Mouse (Mus musculus) heart, postnatal 0 days (tissue): ENCODE measurements at regions not wholly inside any gene's neighbourhood (a gene's known extent, or its start where the extent isn't known, plus 50 kb on each side); places are given as distances from the start of the nearest gene placed in this dataset.

ENCODE experiments used
- ATAC-seq: fragments of 200-750 bp; cut with Nextera tagmentation; 2 replicates; pipeline ENCODE4 v1.8.0; 2017; ENCODE audit warnings: low read depth, moderate number of reproducible peaks, moderate library complexity; ENCODE audit not compliant: insufficient read depth
- DNase-seq: peaks from one replicate; pipeline ENCODE4 v3.0.0-alpha.2; 2016; ENCODE audit warnings: low spot score
- H3K27ac ChIP-seq: fragments of 300-500 bp; sonication (generic); 2 replicates; pipeline ENCODE4 v1.5.1; 2014; ENCODE audit warnings: low read depth, mild to moderate bottlenecking
- H3K27me3 ChIP-seq: fragments of 300-500 bp; sonication (generic); 2 replicates; pipeline ENCODE4 v1.6.1; 2014; ENCODE audit warnings: low read length, mixed read lengths; ENCODE audit not compliant: control insufficient read depth, insufficient read depth
- H3K36me3 ChIP-seq: fragments of 300-500 bp; sonication (generic); replicated peaks from 2 replicates; pipeline ENCODE4 v1.6.1; 2014; ENCODE audit warnings: low read length, mixed read lengths; ENCODE audit not compliant: control insufficient read depth, insufficient read depth
- H3K4me1 ChIP-seq: fragments of 300-500 bp; sonication (generic); 2 replicates; pipeline ENCODE4 v1.6.1; 2014; ENCODE audit warnings: antibody characterized with exemption; ENCODE audit not compliant: control insufficient read depth, insufficient read depth
- H3K4me2 ChIP-seq: fragments of 300-500 bp; sonication (generic); 2 replicates; pipeline ENCODE4 v1.6.1; 2014; ENCODE audit warnings: low read depth, mild to moderate bottlenecking, low read length, moderate library complexity
- H3K4me3 ChIP-seq: fragments of 300-500 bp; sonication (generic); 2 replicates; pipeline ENCODE4 v1.5.1; 2014; ENCODE audit warnings: low read depth, low read length
- H3K9ac ChIP-seq: fragments of 300-500 bp; sonication (generic); replicated peaks from 2 replicates; pipeline ENCODE4 v1.6.1; 2014; ENCODE audit warnings: low read depth, low read length, mixed read lengths
- H3K9me3 ChIP-seq: fragments of 300-500 bp; sonication (generic); replicated peaks from 2 replicates; pipeline ENCODE4 v1.6.1; 2016; ENCODE audit warnings: low read length; ENCODE audit not compliant: control insufficient read depth
- CTCF ChIP-seq: IDR thresholded peaks from 2 replicates; pipeline ENCODE4 v1.5.1; 2016; ENCODE audit warnings: antibody characterized with exemption, control low read depth, low read depth
- EP300 ChIP-seq: IDR thresholded peaks from 2 replicates; pipeline ENCODE4 v1.6.1; 2016; ENCODE audit warnings: antibody characterized with exemption, low read depth
- WGBS: fragments of 180-500 bp; shearing (Covaris S2); extraction: QIAGEN DNeasy Blood & Tissue Kit; methylation state at CpG from one replicate; pipeline ENCODE4 v1.1.7; 2014; 5-methylcytosine and 5-hydroxymethylcytosine counted together

DNA sequence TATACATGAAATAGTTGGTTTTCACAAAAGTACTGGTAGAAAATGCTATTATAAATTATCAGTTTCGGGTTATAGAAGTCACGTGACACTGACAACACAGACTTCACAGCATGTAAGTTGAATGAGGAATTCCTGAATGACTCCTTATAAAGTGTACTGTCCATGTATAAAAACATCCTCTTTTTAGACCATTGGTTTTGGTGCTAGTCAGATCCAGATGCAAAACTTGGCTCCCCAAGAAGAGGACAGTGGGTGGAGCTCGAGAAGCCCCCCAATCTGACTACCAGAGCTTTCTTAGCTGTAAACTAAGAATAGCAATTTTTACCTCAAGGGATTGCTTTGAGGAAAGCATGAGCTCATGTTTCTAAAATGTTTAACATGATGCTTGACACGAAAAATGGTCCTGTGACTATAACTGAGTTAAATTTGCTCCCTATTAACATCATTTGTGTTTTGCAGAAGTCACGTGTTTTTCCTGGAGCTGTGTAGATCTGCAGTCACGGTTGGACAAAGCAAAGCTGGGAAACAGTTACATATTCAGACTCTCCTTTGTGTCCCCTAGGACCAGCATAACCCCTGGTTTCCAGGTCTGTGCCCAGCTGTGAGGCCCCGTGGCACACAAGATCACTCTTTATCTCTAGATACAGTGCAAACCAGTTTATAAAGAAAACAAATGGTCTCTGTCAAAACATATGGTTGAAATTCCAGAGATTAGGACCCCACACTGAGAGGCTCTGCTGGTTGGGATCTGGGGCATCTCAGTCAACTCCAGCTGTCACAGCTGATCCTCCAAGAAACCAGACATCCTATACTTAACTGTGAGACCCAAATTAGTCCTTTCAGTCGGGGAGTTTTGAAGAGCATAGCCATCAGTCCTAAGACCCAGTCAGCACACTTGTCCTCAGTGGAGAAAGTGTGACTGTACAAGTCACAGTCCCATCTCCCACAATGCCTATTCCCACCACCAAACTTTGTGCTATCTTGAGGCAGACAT, 80.0 kb upstream of the P3h2 start:
- TF ChIP-seq EP300 (no peak), CTCF (no peak)
- H3K4me2 ChIP-seq = no peak overlapping the region
- no peaks in the 10 kb centered on the region for H3K27me3 ChIP-seq

DNA sequence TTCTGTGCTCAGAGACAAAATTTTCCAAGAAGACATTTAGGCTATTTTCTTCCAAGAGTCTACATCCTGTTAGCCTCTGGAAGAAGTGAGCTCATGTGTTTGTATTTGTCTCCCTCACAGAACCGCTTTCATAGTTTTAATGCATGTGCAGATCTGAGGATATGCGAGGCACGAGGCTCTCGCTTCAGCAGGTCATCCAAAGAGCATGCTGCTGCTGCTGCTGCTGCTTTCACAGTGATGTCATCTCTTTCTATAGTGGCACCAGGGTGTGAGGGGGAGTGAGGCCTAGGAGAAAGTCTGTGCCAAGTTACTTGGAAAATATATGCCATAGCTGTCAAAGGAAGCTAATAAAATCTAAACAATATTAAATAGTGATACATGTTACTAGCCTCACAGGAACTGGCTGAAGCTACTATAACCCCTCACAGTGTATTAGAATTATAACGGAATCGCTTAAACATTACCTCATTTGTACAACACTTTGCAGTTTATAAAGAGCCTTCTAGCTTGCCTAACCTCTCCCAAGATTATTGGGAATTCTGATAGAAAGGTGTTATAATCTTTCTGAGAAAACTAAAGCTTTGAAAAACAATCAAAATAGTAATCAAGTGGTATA, 79.2 kb upstream of the P3h2 start:
- Histone ChIP-seq H3K27me3 (no peaks in the 10 kb centered on the region), H3K4me2 (no peak overlapping the region), H3K4me3 (no peak overlapping the region), H3K27ac (peak overlapping the region; percentile 71), H3K9ac (no peak overlapping the region), H3K9me3 (no peaks in the 10 kb centered on the region), H3K4me1 (peaks cover 16% of the 10 kb centered on the region; the same call in 1 of the 2 replicates), H3K36me3 (no peaks in the 10 kb centered on the region)
- ATAC-seq (peak; percentile 78), DNase-seq (peak; percentile 70)
- TF ChIP-seq CTCF (no peak), EP300 (0 out of 2 replicates have a peak, but pooled peaks have one; percentile 29)
- WGBS = 23% methylated on average over 6 of the region's 6 CpGs

More for the DNA sequence above, 80.0 kb upstream of the P3h2 start:
- peaks cover 16% of the 10 kb centered on the region; the same call in 1 of the 2 replicates for H3K4me1 ChIP-seq
- H3K4me3 ChIP-seq = no peak overlapping the region
- H3K27ac ChIP-seq = peak overlapping the region; percentile 71
- ATAC-seq (peak; percentile 66), DNase-seq (peak; percentile 34)
- H3K9ac ChIP-seq = no peak overlapping the region
- no peaks in the 10 kb centered on the region for H3K9me3 ChIP-seq
- H3K36me3 ChIP-seq = no peaks in the 10 kb centered on the region
- 23% methylated on average over 8 of the region's 8 CpGs for WGBS

DNA sequence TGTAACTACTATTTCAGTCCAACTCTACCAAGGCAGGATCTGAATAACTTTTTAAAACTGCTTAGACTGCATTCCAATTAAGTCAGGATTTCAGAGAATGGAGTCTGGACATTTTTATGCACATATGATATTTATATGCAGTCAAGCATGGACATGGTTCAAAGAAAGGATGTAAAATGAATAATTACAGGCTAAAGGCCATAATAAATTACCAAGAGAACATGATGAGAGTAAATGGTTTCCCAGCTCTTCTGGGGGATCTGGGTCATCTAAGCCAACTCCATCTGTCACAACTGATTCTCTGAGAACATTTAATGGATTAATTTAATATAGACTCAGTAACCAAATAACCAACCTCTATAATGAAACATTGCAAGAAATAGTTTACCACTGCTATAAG, 77.9 kb upstream of the P3h2 start:
- TF ChIP-seq CTCF = no peak
- no peak for TF ChIP-seq EP300
- no peak for ATAC-seq

DNA sequence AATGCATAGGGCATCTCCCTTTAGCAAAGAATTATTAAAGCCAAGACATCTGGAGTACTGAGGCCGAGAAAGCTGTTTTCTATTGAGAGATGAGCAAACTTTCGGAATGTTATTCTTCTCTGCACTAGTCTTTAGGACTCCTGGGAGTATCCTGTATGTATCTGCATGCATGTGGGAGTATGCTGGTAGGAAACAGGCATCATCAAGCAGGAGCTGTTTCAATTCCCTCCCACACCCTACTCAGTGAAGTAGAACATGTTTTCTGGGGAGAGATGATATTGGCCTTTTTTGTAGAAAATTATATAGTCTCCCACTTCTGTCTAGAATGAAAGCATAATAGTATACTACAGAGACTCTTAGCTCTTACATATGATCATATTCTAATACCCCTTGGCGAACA, 76.1 kb upstream of the P3h2 start:
- Histone ChIP-seq H3K27ac (no peak overlapping the region), H3K9ac (no peak overlapping the region), H3K4me2 (no peak overlapping the region), H3K4me3 (no peak overlapping the region), H3K4me1 (peaks cover 16% of the 10 kb centered on the region; the same call in 1 of the 2 replicates), H3K27me3 (no peaks in the 10 kb centered on the region), H3K9me3 (no peaks in the 10 kb centered on the region), H3K36me3 (no peaks in the 10 kb centered on the region)
- 73% methylated on average over 3 of the region's 3 CpGs for WGBS
- no peak for TF ChIP-seq EP300
- TF ChIP-seq CTCF = no peak
- ATAC-seq = no peak
- DNase-seq = no peak

More for the DNA sequence above, 77.9 kb upstream of the P3h2 start:
- Histone ChIP-seq H3K36me3 (no peaks in the 10 kb centered on the region), H3K9ac (no peak overlapping the region), H3K27me3 (no peaks in the 10 kb centered on the region), H3K4me2 (no peak overlapping the region), H3K4me3 (no peak overlapping the region), H3K4me1 (peaks cover 16% of the 10 kb centered on the region; the same call in 1 of the 2 replicates), H3K27ac (no peak overlapping the region), H3K9me3 (no peaks in the 10 kb centered on the region)
- no peak for DNase-seq

DNA sequence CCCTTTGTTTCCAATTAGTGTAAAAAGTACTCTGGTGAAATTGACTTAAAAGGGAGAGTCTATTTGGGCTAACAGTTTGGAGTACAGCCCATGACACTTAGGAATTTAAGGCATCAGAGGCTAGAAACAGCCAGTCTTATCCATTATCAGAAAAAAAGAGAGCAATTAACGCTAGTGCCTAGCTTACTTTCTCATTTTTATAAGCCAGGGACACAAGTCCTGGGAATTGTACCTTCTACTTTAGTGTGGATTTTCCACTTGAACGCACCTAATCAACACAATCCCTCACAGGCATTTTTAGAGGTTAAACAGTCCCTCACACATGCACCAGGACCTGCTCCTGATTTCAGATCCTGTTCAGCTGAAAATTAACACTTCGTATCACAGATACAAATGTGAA, 65.9 kb upstream of the P3h2 start:
- ATAC-seq (no peak), DNase-seq (no peak)
- no peaks in the 10 kb centered on the region; the same call in 1 of the 2 replicates for H3K9me3 ChIP-seq
- 44% methylated on average over 3 of the region's 3 CpGs for WGBS
- no peaks in the 10 kb centered on the region for H3K27me3 ChIP-seq
- no peak overlapping the region for H3K4me2 ChIP-seq
- H3K36me3 ChIP-seq = no peaks in the 10 kb centered on the region
- no peak overlapping the region for H3K27ac ChIP-seq
- no peak overlapping the region for H3K9ac ChIP-seq
- no peaks in the 10 kb centered on the region for H3K4me1 ChIP-seq
- no peak overlapping the region for H3K4me3 ChIP-seq
- TF ChIP-seq CTCF = no peak
- TF ChIP-seq EP300 = no peak
